Mouse (Mus musculus): ENCODE results near the gene Gpr4. TPM values are rescaled to one million over a fixed set of nuclear protein-coding genes. Genes with fewer than 3 reads are reported as not detected.

Gpr4 gene
- polyA plus RNA-seq, 1 experiment: not detected

DNA sequence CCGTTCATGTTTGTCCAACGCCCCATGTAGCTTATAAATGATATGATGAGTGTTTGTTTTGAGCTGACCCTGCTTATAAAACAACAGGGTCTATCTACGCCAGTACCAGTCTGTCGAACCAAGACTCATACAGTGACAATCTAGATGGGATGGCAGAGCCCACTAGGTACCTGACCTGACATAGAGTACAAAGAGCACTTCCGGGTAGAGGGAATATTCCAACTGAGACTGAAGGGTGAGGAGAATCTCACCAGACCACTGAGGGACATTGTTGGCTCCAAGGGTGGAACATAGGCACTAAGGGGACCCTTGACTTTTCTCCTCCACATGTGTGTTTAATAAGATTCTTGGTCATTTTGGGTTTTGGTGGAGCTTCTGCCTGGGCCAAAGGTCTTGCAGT, 17.1 kb downstream of the Gpr4 start:
- peaks cover 62% of the 10 kb centered on the region for H3K36me3 ChIP-seq (ENCODE audit: control insufficient read depth)
- TF ChIP-seq TAL1 (IDR thresholded peaks at IDR 0.05; ENCODE audit: low read length) (no peak), GATA1 (IDR thresholded peaks at IDR 0.05; ENCODE audit: low read length) (no peak)
- peaks cover 79% of the 10 kb centered on the region for H3K4me1 ChIP-seq (ENCODE audit: control insufficient read depth)
- no peaks in the 10 kb centered on the region for H3K27me3 ChIP-seq (ENCODE audit: control insufficient read depth)
- no peaks in the 10 kb centered on the region for H3K9me3 ChIP-seq (ENCODE audit: control insufficient read depth, low read length)
- H3K4me3 ChIP-seq (replicated peaks): peak overlapping the region; percentile 73

DNA sequence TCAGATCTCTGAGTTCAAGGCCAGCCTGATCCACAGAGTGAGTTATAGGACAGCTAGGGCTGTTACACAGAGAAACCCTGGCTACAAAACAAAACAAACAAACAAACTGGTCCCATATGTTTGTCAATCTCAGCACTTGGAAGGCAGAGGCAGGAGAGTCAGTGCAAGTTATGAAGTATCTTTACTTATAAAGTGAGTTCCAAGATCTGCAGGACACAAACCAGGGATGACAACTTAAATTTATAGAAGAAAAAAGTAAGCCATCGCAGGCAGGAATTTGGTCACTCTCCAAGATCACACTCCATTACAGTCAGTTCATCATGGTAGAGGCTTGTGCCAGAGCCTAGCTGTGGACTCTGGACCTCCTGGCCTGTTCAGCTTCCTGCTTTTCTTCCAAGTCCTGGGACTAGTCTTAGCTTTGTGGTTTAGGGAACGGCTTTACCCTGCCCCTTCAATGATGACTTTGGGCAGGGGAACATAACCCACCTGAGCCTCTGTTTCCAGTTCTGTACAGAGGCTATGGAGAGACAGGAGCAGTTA, 17.8 kb downstream of the Gpr4 start:
- Histone ChIP-seq H3K36me3 (ENCODE audit: control insufficient read depth) (peaks cover 63% of the 10 kb centered on the region), H3K4me1 (ENCODE audit: control insufficient read depth) (peaks cover 78% of the 10 kb centered on the region), H3K9me3 (ENCODE audit: control insufficient read depth, low read length) (no peaks in the 10 kb centered on the region), H3K27me3 (ENCODE audit: control insufficient read depth) (no peaks in the 10 kb centered on the region), H3K4me3 (replicated peaks) (peak overlapping the region; percentile 73)
- TF ChIP-seq GATA1 (IDR thresholded peaks at IDR 0.05; ENCODE audit: low read length) (no peak), TAL1 (IDR thresholded peaks at IDR 0.05; ENCODE audit: low read length) (no peak)

DNA sequence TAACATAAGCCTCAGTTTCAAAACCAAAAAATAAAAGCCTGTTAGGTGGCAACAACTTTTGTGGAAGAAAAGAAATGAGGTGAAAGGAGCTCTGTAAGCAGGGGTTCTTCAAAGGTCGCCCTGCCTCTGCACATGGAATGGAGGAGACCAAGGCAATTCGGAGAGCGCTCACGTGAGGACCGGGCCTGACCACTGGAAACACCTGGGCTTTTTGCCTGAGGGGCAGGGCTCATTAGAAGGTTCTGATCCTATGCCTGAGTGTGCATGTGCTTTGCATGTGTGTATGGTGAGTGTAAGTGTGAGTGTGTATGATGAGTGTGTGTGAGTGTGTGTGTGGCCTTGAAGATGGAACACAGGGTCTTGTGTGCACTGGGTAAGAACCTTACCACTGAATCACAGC, 18.6 kb downstream of the Gpr4 start:
- peaks cover 60% of the 10 kb centered on the region for H3K36me3 ChIP-seq (ENCODE audit: control insufficient read depth)
- no peak for TF ChIP-seq GATA1 (IDR thresholded peaks at IDR 0.05; ENCODE audit: low read length)
- TF ChIP-seq TAL1 (IDR thresholded peaks at IDR 0.05; ENCODE audit: low read length): no peak
- no peak overlapping the region for H3K4me3 ChIP-seq (replicated peaks)
- H3K4me1 ChIP-seq (ENCODE audit: control insufficient read depth): peaks cover 78% of the 10 kb centered on the region
- H3K9me3 ChIP-seq (ENCODE audit: control insufficient read depth, low read length): no peaks in the 10 kb centered on the region
- H3K27me3 ChIP-seq (ENCODE audit: control insufficient read depth): no peaks in the 10 kb centered on the region

DNA sequence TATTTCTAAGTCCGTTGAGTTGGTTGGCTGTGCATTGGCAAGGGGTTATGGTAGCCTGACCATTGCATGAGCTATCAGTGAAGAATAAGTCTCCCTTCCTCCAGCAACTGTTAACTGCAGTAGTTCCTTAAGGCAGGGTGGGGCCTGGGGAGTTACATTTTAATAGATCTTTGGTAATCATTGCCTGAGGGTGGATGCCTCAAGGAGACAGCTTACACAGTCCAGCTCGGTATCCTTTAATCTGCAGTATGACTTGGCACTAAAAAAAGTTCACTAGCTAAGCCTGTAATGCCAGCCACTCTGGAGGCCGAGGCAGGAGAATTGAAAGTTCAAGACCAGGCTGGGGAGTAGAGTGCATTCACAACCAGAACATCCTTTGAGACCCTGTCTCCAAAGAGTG, 19.5 kb downstream of the Gpr4 start:
- H3K4me1 ChIP-seq (ENCODE audit: control insufficient read depth): peaks cover 81% of the 10 kb centered on the region
- H3K27me3 ChIP-seq (ENCODE audit: control insufficient read depth): no peaks in the 10 kb centered on the region
- H3K4me3 ChIP-seq (replicated peaks): no peak overlapping the region
- H3K36me3 ChIP-seq (ENCODE audit: control insufficient read depth): peaks cover 65% of the 10 kb centered on the region
- TF ChIP-seq TAL1 (IDR thresholded peaks at IDR 0.05; ENCODE audit: low read length): no peak
- TF ChIP-seq GATA1 (IDR thresholded peaks at IDR 0.05; ENCODE audit: low read length): no peak
- no peaks in the 10 kb centered on the region for H3K9me3 ChIP-seq (ENCODE audit: control insufficient read depth, low read length)

DNA sequence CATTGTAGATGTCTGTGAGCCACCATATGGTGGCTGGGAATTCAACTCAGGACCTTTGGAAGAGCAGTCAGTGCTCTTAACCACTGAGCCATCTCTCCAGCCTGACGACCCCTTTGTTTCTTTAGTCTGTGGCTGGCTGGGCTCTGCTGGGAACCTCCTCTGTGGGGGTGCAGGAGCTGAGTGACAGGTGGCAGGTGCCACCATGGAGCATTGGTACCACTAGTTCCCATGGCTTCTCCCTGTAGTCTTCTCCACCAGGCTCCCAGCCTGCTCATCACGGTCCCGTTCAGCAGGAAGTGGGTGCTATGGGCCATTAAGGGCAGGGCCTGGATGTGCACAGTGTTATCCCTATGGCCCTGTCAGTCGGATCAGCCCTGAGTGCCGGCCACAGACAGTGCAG, 22.3 kb downstream of the Gpr4 start:
- Histone ChIP-seq H3K36me3 (ENCODE audit: control insufficient read depth) (peaks cover 75% of the 10 kb centered on the region), H3K9me3 (ENCODE audit: control insufficient read depth, low read length) (no peaks in the 10 kb centered on the region), H3K27me3 (ENCODE audit: control insufficient read depth) (no peaks in the 10 kb centered on the region), H3K4me1 (ENCODE audit: control insufficient read depth) (peaks cover 90% of the 10 kb centered on the region), H3K4me3 (replicated peaks) (no peak overlapping the region)
- TF ChIP-seq TAL1 (IDR thresholded peaks at IDR 0.05; ENCODE audit: low read length) (no peak), GATA1 (IDR thresholded peaks at IDR 0.05; ENCODE audit: low read length) (no peak)

DNA sequence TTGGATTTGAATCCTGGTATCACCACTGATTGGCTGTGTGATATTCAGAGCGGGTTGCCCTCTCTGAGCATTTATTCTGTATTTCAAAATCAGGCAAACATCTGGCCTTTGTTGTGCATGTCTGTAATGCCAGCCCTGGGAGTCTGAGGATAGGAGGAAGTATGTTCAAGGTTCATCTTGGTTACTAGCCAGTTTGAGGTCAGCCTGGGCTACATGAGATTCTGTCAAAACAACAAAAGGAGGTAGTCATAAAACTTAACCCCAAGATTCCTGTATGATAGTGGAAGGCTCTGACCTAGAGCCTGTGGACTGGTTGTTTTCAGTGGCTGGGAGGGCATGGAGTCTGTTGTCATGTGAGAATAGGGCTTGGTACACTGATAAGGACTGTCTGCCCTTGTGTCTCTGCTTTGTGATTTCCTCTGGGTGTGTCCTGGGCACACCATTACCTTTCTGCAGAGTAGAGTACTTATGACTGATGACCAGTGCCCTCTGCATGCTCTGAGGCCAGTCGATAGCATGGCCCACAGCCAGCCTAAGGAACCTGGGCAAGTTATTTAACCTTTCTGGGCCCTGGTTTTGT, 22.8 kb downstream of the Gpr4 start:
- Histone ChIP-seq H3K9me3 (ENCODE audit: control insufficient read depth, low read length) (no peaks in the 10 kb centered on the region), H3K4me1 (ENCODE audit: control insufficient read depth) (peaks cover 90% of the 10 kb centered on the region), H3K36me3 (ENCODE audit: control insufficient read depth) (peaks cover 71% of the 10 kb centered on the region), H3K4me3 (replicated peaks) (no peak overlapping the region), H3K27me3 (ENCODE audit: control insufficient read depth) (no peaks in the 10 kb centered on the region)
- TF ChIP-seq GATA1 (IDR thresholded peaks at IDR 0.05; ENCODE audit: low read length): no peak
- no peak for TF ChIP-seq TAL1 (IDR thresholded peaks at IDR 0.05; ENCODE audit: low read length)

DNA sequence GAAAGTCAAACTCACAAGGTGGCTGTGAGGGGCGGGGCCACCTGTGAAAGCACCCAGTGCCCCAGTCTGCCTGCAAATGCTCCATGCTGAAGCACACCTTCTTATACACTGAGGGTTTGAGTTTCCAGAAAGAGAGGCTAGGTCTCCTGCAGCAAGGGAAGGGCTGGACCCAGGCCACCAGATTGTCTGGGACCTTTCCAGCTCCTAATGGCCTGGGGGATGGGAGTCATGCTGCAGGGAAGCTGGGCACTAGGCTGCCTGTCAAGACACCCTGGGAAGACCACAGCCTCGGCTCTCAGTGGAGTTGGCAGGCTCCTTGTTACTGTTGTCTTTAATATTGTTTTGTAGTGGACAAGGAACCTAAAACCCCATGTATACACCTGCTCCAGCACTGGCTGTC, 24.1 kb downstream of the Gpr4 start:
- H3K36me3 ChIP-seq (ENCODE audit: control insufficient read depth): peaks cover 70% of the 10 kb centered on the region
- H3K27me3 ChIP-seq (ENCODE audit: control insufficient read depth): no peaks in the 10 kb centered on the region
- no peaks in the 10 kb centered on the region for H3K9me3 ChIP-seq (ENCODE audit: control insufficient read depth, low read length)
- no peak for TF ChIP-seq TAL1 (IDR thresholded peaks at IDR 0.05; ENCODE audit: low read length)
- no peak for TF ChIP-seq GATA1 (IDR thresholded peaks at IDR 0.05; ENCODE audit: low read length)
- H3K4me1 ChIP-seq (ENCODE audit: control insufficient read depth): peaks cover 90% of the 10 kb centered on the region
- H3K4me3 ChIP-seq (replicated peaks): no peak overlapping the region

DNA sequence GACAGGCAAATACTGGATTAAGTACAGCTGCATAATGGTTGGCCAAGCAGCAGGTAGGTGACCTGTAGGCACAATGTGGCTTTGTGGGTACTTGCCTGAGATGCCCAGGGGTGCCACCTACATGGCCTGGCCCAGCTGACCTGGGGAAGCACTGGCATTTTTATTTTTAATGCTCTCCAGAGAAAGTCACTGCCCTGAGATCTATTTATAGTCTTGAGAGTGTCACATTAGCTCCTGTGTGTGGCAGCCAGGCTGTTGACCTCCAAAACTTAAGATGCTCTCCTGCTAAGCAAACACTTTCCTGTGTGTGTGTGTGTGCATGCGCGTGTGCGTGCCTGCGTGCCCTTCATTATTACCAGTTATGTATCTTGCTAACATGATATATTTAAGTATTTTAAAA, 26.0 kb downstream of the Gpr4 start:
- peaks cover 64% of the 10 kb centered on the region for H3K36me3 ChIP-seq (ENCODE audit: control insufficient read depth)
- no peak overlapping the region for H3K4me3 ChIP-seq (replicated peaks)
- no peak for TF ChIP-seq GATA1 (IDR thresholded peaks at IDR 0.05; ENCODE audit: low read length)
- no peak for TF ChIP-seq TAL1 (IDR thresholded peaks at IDR 0.05; ENCODE audit: low read length)
- H3K27me3 ChIP-seq (ENCODE audit: control insufficient read depth): no peaks in the 10 kb centered on the region
- no peaks in the 10 kb centered on the region for H3K9me3 ChIP-seq (ENCODE audit: control insufficient read depth, low read length)
- peaks cover 88% of the 10 kb centered on the region for H3K4me1 ChIP-seq (ENCODE audit: control insufficient read depth)

DNA sequence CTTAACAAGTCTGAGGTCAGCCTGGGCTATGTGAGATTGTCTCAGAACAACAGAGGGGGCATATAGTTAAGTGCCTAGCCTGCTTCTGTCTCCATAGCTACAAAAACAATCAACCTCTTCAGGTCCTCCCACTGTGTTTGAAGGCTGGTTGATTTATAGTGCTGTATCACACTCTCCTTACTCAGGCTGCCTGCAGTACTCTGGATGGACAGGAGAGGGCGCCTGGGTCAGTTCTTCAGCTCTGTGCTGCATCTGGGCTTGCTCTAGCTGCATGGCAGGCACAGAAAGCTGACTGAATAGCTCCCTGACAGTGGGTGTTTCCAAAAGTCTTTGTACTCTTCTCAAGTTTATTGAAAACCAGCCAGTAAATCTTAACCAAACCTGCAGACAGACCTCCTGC, 27.1 kb downstream of the Gpr4 start:
- TF ChIP-seq TAL1 (IDR thresholded peaks at IDR 0.05; ENCODE audit: low read length): no peak
- TF ChIP-seq GATA1 (IDR thresholded peaks at IDR 0.05; ENCODE audit: low read length): no peak
- Histone ChIP-seq H3K9me3 (ENCODE audit: control insufficient read depth, low read length) (no peaks in the 10 kb centered on the region), H3K4me1 (ENCODE audit: control insufficient read depth) (peaks cover 97% of the 10 kb centered on the region), H3K36me3 (ENCODE audit: control insufficient read depth) (peaks cover 65% of the 10 kb centered on the region), H3K4me3 (replicated peaks) (peak overlapping the region; percentile 52), H3K27me3 (ENCODE audit: control insufficient read depth) (no peaks in the 10 kb centered on the region)

DNA sequence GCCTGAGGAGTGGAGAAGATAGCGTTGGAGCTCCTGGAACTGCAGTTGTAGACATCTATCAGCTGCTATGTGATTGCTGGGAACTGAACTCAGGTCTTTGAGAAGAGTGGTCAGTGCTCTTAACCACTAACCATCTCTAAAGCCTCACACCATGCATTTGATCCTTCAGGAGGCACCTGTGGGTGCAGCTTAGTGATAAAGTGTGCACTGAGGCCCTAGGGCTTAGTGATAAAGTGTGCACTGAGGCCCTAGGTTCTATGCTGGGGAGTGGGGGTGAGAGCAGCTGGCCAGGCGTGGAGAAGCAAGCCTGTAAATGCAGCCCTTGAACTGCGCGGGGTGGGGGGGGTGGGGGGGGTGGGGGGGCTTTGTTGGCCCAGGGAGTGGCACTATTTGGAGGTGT, 27.6 kb downstream of the Gpr4 start:
- no peaks in the 10 kb centered on the region for H3K9me3 ChIP-seq (ENCODE audit: control insufficient read depth, low read length)
- H3K36me3 ChIP-seq (ENCODE audit: control insufficient read depth): peaks cover 66% of the 10 kb centered on the region
- H3K4me1 ChIP-seq (ENCODE audit: control insufficient read depth): peaks cover 97% of the 10 kb centered on the region
- H3K27me3 ChIP-seq (ENCODE audit: control insufficient read depth): no peaks in the 10 kb centered on the region
- TF ChIP-seq TAL1 (IDR thresholded peaks at IDR 0.05; ENCODE audit: low read length) (peak; percentile 50), GATA1 (IDR thresholded peaks at IDR 0.05; ENCODE audit: low read length) (no peak)
- H3K4me3 ChIP-seq (replicated peaks): peak overlapping the region; percentile 52
